Mouse (Mus musculus) urinary bladder, postnatal 25 days (tissue): ENCODE measurements around the gene Tlr12.
"Not testable (repeated sequence)": the region's sequence is repeated elsewhere in the genome, so short reads cannot be mapped to it uniquely, and the experiment has no call there.

Source experiments
- DNase-seq: peaks from one replicate; pipeline ENCODE4 v3.0.0; 2022; ENCODE audit warnings: low spot score

Gene Tlr12

GRCm38 (mm10) chr4:128618963-128619362 lies 544 bp upstream of the Tlr12 start:
- DNase-seq: no peak

DNA sequence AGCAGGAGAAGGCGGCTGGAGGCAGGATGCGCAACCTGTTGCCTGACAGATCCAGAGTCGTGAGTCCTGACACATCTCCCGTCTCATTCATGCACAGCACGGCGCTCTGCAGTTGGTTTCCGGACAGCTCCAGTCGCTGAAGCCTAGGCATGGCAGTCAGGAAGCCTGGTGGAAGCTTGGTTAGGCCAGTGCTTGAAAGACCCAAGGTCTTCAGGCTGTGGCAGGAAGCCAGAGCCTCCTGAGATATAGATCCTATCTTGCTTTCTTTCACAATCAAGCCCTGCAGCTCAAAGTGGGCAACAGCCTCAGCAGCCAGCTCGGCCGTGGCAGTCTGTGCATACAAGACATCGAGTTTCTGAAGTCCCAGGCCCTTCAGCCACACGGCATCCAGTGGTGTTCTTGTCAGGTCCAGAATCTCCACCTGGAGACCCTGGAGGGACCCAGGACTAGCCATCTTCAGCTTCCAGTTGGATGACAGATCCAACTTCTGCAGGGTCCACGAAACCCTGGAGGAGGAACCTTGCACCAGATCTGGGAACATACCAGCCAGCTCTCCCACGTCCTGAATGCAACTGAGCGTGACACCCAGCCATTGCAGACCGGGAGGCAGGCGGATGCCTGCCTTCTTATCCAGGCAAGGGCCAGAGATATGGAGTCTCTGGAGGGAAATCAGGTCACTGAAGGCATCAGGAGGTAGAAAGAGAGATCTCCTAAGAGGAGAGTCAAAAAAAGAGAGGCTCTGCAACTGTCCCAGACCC lies 877 bp downstream of the Tlr12 start:
- DNase-seq: no peak

DNA sequence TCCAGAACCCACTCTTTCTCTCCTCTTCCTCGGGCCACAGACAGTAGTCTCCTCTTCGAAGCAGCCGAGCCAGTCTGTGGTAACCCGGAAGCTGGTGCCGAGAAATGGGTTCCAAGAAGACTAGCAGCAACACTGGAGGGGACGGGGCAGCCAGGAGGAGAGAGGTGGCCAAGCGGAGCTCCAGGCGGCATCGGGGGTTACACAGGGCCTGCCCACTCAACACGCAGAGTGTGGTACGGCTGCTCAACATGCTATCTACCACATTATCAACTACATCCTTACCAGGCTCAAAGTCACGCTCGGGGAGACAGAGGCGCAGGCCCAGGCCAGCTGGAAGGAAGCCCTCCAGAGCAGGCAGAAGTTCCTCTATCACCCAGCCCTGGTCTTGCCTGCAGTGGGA lies 2.7 kb downstream of the Tlr12 start:
- no peak for DNase-seq

- no peak for DNase-seq
These were observed 5.1 kb downstream of the Tlr12 start for GRCm38 (mm10) chr4:128613326-128613725.

GRCm38 (mm10) chr4:128611726-128612125 lies 6.7 kb downstream of the Tlr12 start:
- DNase-seq: not testable (repeated sequence)

- DNase-seq: no peak
These were observed 7.7 kb downstream of the Tlr12 start for GRCm38 (mm10) chr4:128610706-128611105.

DNA sequence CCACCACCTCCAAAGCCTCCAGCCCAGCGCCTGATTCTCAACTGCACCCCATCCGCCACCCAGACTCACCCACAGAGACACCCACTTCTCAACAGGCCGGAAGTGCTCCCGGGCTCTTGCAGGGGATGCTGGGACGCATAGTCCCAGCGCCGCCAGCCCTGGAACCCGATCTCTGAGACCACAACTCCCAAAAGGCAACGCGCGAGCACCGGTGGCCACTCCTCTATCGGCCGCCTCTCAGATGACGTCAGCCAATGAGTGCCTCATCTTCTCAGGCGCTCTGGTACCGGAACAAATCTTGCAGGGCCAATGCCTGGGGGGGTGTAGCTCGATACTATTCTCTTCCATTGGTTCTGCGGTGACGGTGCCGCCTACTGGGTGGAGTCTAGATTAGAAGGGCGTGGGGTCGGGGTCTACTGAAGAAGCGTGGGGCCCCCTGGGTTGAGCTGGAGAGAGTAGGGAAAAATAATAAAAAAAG lies 8.5 kb downstream of the Tlr12 start, which contains the start of gene Zscan20:
TSS of gene Zscan20 (minus strand) at position 174 of the 478 bp plus-strand sequence.
- DNase-seq: peak; percentile 82

- DNase-seq: no peak
These were observed 9.0 kb downstream of the Tlr12 start for GRCm38 (mm10) chr4:128609276-128609924.

DNA sequence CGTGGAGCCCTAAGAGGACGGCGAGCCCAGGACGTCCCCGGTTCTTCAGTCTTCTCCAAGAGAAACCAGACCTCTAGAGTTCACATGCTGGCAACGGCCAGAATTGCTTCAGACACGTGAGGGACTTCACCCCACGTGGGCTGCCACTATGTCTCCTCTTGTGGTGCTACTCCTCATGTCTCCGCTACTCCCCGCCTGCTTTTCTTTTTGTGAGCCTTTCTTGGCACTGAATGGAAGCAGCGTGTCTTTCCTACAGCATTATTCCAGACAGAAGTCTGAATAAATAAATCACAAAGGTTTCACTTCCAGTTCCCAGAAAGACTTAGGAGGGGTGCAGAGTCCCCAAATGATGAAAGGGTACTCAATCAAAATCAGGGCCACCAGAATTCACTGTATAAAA lies 10.8 kb downstream of the Tlr12 start:
- DNase-seq: no peak

DNA sequence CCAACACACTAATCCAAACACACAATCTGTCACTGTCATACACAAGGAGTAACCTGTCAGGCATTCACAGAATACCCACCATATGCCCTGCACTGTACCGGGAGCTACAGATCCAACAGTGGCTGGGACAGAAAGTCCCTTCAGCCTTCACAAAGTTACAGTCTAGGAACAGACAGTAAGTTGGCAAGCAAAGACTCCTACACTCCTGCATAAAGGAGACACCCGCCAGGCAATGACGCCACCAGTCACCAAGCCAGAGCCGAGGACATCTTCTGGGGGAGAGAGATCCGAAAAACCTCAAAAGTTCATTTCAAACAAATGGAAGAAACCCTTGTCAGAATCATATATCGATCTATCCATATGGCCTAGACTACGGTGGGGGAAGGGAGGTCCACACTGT lies 11.8 kb downstream of the Tlr12 start:
- no peak for DNase-seq

DNA sequence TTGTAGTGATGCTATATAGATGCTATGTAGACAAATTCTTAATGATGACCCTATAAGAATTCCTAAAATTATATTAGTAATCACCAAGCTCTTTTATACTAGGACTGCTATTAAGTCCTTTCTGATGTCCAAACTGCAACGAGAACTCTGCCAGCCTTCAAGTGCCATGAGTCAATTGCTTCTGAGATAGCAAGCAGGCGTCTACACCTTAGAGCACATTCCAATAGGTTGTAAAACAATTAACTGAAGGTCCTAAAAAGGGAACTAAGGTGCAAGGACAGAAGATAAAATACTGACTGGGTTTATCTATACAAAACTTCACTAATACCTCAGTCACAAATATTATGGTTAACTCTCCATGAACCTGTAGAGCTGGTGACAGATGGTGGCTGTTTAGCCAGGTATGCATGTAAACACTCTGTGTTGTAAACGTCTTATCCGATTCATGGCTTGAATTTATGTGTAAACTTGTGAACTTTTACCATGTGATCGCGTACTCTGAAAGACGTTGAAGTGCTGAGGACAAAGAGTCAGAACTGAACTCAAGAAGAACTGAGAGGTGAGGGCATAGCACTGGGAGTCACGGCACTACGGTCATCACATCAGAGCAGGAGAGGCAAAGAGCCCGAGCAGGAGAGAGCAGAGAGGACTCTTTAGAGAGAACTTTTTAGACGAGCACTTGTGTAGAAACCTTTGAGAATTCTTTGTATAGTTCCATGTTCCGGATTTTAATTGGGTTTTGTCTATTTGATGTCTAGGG lies 20.4 kb downstream of the Tlr12 start:
- DNase-seq: no peak

DNA sequence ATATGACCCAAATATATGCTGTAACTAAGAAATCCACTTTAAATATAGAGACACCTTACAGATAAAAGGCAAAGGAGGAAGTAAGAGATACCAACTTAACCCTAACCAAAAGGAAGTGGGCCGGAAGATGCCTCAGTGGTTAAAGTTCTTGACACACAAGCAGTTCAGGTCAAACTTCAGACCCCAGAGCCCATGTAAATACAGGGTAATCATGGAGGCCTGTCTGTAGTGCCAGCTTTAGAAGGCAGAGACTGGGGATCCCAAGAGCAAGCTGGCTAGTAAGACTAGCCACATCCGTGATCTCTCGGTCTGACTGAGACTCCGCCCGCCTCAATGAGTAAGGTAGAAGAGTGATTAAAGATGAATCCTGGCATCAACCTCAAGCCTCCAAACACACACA lies 24.4 kb downstream of the Tlr12 start:
- DNase-seq: no peak

- DNase-seq: no peak
These were observed 25.1 kb downstream of the Tlr12 start for GRCm38 (mm10) chr4:128593286-128593685.

DNA sequence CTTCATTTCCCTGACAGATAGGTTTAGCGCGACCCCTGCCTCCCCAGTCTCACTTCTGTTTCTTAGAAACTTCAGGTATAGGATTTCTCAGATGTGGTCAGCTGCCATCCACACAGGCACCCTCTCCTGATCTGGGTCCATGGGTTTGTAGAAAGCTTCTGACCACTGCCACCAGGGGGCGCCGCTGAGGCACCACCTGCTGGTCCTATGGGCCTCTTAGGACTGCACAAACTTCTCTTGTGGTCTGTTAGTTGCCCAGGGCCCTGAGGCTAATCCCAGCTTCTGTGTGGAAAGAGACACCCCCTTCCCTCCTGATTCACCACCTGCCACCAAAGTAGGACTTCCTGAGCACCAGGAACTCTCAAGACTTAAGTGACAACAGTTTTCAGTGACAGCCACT lies 39.2 kb downstream of the Tlr12 start:
- peak; percentile 8 for DNase-seq

- no peak for DNase-seq
These were observed 42.6 kb downstream of the Tlr12 start for GRCm38 (mm10) chr4:128575811-128576210.
